16 mouse cellular contexts compared by ENCODE assay signal in genomic region chr3:52990041-52990737, GRCm38 (mm10). TPM values are rescaled to one million over a fixed set of nuclear protein-coding genes. Genes with fewer than 3 reads are reported as not detected.
DNase-seq lines count a peak whose midpoint lies in the region; ATAC-seq and TF ChIP-seq lines count a peak whose summit lies in the region.
"Had no signal": no experiment of that assay in that cellular context is flagged by ENCODE, and none has a peak within 500 bp of the region (broad histone marks: within the 10 kb centered on the region; RNA-seq: fewer than 3 reads in every experiment).

No protein-coding gene starts in this region.

- H3K4me2 ChIP-seq in kidney, postnatal 0 days (ENCODE audit: low read length): no peak overlapping the region
- H3K4me2 ChIP-seq in forebrain, embryonic 16.5 days (ENCODE audit: low read length): no peak overlapping the region
- H3K4me2 ChIP-seq: embryonic facial prominence, embryonic 12.5 days had no signal

- H3K9me3 ChIP-seq in kidney, postnatal 0 days (replicated peaks; ENCODE audit: low read length): no peaks in the 10 kb centered on the region
- no peaks in the 10 kb centered on the region for H3K9me3 ChIP-seq in forebrain, embryonic 16.5 days (ENCODE audit: control insufficient read depth, low read length)
- H3K9me3 ChIP-seq: embryonic facial prominence, embryonic 12.5 days; forebrain, embryonic 10.5 days had no signal

- H3K36me3 ChIP-seq in kidney, postnatal 0 days (ENCODE audit: insufficient read depth, low read length): peaks cover 23% of the 10 kb centered on the region
- peaks cover 27% of the 10 kb centered on the region for H3K36me3 ChIP-seq in forebrain, embryonic 16.5 days (ENCODE audit: control insufficient read depth, insufficient read depth)

- no peak overlapping the region for H3K4me3 ChIP-seq in kidney, postnatal 0 days (replicated peaks; ENCODE audit: low read depth, low read length)
- H3K4me3 ChIP-seq in forebrain, embryonic 16.5 days (replicated peaks; ENCODE audit: low read length): no peak overlapping the region
- H3K4me3 ChIP-seq: embryonic facial prominence, embryonic 12.5 days; forebrain, embryonic 10.5 days had no signal

- no peak for TF ChIP-seq CTCF in kidney, postnatal 0 days (IDR thresholded peaks at IDR 0.05; ENCODE audit: low read depth)

- ATAC-seq in kidney, postnatal 0 days (replicated peaks; ENCODE audit: low FRiP score, low read depth): no peak; the same call in 1 of the 2 replicates
- ATAC-seq in inflammation-experienced regulatory T-cells, adult 6 months: peak; percentile 54
- ATAC-seq in forebrain, embryonic 16.5 days: no peak
- ATAC-seq: Patski had no signal

- no peak overlapping the region for H3K9ac ChIP-seq in kidney, postnatal 0 days (ENCODE audit: low read depth, low read length)
- H3K9ac ChIP-seq in forebrain, embryonic 16.5 days (replicated peaks; ENCODE audit: low read depth, low read length): no peak overlapping the region
- H3K9ac ChIP-seq: embryonic facial prominence, embryonic 12.5 days had no signal

- 38% methylated on average over 18 of the region's 18 CpGs for WGBS in kidney, postnatal 0 days
- WGBS in forebrain, embryonic 16.5 days: 68% methylated on average over 18 of the region's 18 CpGs

- H3K27ac ChIP-seq in kidney, postnatal 0 days: no peak overlapping the region
- H3K27ac ChIP-seq in forebrain, embryonic 16.5 days (ENCODE audit: low read length): no peak overlapping the region
- H3K27ac ChIP-seq: embryonic facial prominence, embryonic 12.5 days; forebrain, embryonic 10.5 days had no signal

- peak; percentile 64 for DNase-seq in kidney, postnatal 0 days (ENCODE audit: low spot score)
- DNase-seq in kidney, adult 11 months: no peak
- peak; percentile 18 for DNase-seq in CD4-positive helper T cell, adult 2 months (ENCODE audit: low read depth, low spot score)
- peak; percentile 37 for DNase-seq in R1 (ENCODE audit: low read depth, low spot score)
- no peak for DNase-seq in spleen, adult 12 weeks (ENCODE audit: low spot score)
- no peak for DNase-seq in cerebellum, adult 8-10 months
- DNase-seq: adrenal gland, adult 8-10 months; cerebellum, postnatal 10 days; lung, adult 2 months; right cerebral cortex, postnatal 25 days; thymus, postnatal 14 days had no signal

- H3K4me1 ChIP-seq in kidney, postnatal 0 days (replicated peaks; ENCODE audit: insufficient read depth, low read length): no peaks in the 10 kb centered on the region
- no peaks in the 10 kb centered on the region for H3K4me1 ChIP-seq in forebrain, embryonic 16.5 days (replicated peaks; ENCODE audit: control insufficient read depth, insufficient read depth, low read length)
- H3K4me1 ChIP-seq: embryonic facial prominence, embryonic 12.5 days; forebrain, embryonic 10.5 days had no signal

- no peaks in the 10 kb centered on the region for H3K27me3 ChIP-seq in kidney, postnatal 0 days (ENCODE audit: insufficient read depth, low read length)
- no peaks in the 10 kb centered on the region for H3K27me3 ChIP-seq in forebrain, embryonic 16.5 days (replicated peaks; ENCODE audit: control insufficient read depth, insufficient read depth, low read length)
- H3K27me3 ChIP-seq: embryonic facial prominence, embryonic 12.5 days; Patski had no signal

RNA-seq across cellular contexts. Expression of gene Cog6, which starts 26.8 kb away (rescaled TPM):
- 42.1 and 44.4 TPM in 2 replicates for polyA plus RNA-seq in kidney, postnatal 0 days (2015; fragmentation: Nextera tagmentation; extraction: Ambion mirVana)
- 10 to 100 TPM; 18.9 to 23.4 (median 20.0) TPM for polyA plus RNA-seq in inflammation-experienced regulatory T-cells, adult 6 months (2017; shearing (Covaris generic))
- 68.5 and 77.9 TPM in 2 replicates for polyA plus RNA-seq in forebrain, embryonic 16.5 days (2015; fragmentation: Nextera tagmentation; extraction: Ambion mirVana)

RNA-seq across cellular contexts. Expression of gene Lhfp, which starts 51.1 kb away (rescaled TPM):
- 161 and 166 TPM in 2 replicates for polyA plus RNA-seq in kidney, postnatal 0 days (2015; fragmentation: Nextera tagmentation; extraction: Ambion mirVana)
- not detected for polyA plus RNA-seq in inflammation-experienced regulatory T-cells, adult 6 months (2017; shearing (Covaris generic))
- polyA plus RNA-seq in forebrain, embryonic 16.5 days (2015; fragmentation: Nextera tagmentation; extraction: Ambion mirVana): 43.7 and 49.3 TPM in 2 replicates

Comparison
In these comparisons a context has a peak if more than half of its experiments do, and no peak if none do; other contexts are left out.
1. DNase-seq: peak in kidney, postnatal 0 days (single experiment), CD4-positive helper T cell, adult 2 months (single experiment) and R1 (single experiment); none in kidney, adult 11 months (single experiment), spleen, adult 12 weeks (single experiment) and cerebellum, adult 8-10 months (single experiment).
2. RNA of gene Lhfp, which starts 51.1 kb away (polyA plus RNA-seq): 161 to 166 TPM in kidney, postnatal 0 days and 43.7 to 49.3 TPM in forebrain, embryonic 16.5 days; not detected in inflammation-experienced regulatory T-cells, adult 6 months; every median in the first group is over 10 times any median in the second.